Mouse (Mus musculus): ENCODE results near the gene Arnt2.

Gene Arnt2

DNA sequence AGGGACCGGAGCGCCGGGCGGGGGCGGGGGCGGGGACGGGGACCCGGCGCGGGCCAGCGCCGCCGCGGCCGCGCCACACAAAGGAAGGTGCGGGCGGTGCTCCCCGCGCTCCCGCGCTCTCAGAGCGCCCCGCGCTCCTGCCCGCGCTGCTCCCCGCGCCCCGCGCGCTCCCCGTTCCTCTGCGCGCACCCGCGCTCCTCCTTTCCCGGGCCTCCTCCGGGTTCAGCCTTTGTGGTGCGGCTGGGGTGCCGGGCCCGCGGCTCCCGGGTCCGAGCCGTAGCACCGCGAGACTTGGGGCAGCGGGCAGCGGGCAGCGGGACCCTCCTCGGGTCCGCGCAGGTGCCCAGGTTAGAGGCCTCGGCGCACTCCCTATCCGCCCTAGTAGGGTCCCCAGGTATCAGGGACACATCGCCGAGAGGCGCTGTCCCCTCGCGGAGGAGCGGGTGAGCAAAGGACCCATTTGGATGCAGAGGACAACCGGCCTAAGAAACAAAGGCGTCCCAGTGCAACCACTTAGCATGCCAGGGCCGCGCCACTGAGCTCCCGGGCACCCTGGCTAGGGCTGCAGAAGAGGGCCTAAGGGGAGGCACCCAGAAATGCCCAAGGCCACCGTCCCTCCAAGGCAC is at the start of gene Arnt2:
Arnt2 (minus strand) TSS at position 281 of the 626 bp plus-strand sequence.
- DNase-seq, result peak; percentile 81

DNA sequence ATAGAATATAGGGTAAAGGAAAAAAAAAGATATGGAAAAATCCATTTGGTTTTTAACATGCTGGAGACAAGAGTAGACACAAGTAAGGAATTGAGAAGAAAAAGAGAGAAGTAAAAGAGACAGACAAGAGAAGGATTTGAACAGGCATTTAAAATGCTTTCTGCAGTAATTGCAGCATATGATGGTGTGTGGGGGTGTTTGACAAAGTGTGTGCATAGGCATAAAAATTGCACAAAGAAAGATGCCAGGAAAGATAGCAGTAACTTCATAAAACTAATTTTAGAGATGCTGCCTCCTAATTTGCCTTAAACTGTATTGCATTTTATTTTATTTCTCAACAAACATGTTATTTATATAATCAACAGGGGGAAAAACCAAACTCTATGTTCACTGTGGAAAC is 41.7 kb upstream of the Arnt2 start:
- peak; percentile 44 for DNase-seq

DNA sequence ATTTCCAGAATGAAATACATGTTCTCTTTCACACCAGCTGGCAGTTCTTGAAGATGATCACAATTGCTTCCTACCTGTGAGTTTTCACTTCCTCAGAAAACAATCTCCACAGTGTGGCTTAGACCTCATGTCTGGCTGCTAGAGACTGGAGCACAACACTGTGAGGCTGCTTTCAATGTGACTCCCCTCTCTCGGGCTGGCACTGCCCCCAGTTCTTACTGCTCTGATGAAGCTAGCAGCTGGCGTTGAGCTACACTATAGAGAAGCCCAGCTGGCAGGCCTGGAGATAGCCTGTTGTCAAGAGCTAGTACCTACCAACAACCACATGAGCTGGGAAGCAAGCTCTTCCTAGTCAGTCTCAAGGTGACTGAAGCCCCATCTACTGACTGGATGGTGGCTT is 39.1 kb upstream of the Arnt2 start:
- DNase-seq, result peak; percentile 64

DNA sequence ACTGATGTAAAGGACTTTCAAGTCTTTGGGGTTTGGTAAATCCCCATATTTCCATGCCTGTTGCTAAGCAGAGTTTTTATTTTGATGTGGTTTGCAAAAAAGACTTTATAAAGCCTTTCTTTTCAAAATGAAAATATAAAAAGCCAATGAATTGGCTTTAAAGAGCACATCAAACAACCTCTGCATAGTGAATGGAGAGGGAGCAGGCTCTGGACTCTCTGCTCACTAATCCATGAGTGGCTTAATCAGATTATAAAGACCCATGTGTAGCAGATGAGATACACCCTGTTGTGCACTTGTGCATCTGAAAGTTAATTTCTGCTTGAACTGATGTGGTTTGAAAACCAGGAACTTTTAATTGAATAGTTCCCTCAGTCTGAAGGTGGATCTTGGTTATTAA is 38.5 kb upstream of the Arnt2 start:
- no peak for DNase-seq

DNA sequence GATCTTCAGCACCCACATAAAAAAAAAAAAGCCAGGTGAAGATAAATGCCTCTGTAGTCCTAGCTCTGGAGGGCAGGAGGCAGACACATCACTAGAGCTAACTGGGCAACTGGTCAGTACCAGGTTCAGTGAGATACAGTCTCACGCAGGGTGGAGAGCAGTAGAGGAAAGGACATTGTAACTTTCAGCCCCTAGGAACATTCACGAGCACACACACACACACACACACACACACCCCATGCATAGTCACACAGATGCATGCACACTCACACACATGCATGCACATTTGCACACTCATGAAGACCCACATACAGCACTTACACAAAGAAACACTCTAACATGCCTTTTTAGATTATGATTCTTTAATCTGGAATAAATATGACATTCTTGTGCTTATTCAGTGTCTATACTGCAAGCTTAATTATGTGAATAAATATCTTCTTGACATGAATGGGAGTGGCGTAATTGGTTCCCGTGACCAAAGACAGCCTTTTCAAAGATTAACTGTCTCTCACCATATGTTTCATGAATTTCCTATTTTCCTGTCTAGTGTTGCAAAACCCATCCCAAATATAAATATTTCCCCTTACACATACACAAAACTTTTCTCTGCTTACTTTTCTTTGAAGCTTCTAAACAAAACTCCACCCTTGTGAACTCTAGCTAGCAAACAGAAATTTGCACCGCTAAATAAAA is 37.9 kb upstream of the Arnt2 start:
- DNase-seq, result no peak

DNA sequence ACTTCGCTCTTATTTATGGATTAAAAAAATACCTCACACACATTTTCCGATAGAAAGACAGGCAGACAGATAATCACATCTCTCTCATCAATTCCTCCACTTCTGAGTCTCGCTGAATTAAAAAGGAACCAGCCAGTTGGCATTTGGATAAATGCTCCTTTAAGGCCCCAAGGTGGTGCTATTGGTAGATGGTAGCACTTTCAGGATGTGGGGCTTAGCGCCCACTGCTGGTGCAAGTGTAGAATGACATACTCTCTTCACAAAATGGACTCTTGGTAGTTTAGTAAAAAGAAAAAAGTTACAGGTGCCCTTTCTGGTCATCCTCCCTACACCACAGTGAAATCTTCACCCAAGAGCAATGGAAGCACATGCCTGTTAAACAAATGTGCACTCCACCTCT is 37.1 kb upstream of the Arnt2 start:
- DNase-seq, result peak; percentile 75

DNA sequence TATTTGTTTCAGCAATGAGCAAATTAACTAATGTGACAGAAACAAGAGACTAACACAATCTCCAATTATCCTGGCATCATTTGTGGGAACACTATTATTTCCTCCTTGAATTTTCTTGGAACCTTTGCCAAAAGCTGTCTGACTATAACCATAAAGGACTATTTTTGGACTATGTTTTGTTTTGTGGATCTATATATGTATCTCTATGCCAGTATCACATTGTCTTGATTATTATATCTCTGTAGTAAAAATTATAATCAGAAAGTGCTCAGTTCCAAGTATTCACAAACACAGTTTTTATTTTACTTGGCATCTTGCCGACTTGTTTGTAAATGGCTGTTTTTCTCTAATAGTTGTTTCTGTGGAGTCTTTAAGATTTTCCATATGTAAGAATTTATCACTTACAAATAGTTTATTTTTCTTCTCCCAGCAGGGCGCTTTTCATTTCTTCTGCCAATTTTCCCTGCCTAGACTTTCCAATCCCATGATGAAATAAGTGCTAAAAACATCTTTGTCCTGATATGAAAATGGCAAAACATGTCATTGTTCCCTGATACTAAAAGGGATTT is 32.5 kb upstream of the Arnt2 start:
- no peak for DNase-seq

DNA sequence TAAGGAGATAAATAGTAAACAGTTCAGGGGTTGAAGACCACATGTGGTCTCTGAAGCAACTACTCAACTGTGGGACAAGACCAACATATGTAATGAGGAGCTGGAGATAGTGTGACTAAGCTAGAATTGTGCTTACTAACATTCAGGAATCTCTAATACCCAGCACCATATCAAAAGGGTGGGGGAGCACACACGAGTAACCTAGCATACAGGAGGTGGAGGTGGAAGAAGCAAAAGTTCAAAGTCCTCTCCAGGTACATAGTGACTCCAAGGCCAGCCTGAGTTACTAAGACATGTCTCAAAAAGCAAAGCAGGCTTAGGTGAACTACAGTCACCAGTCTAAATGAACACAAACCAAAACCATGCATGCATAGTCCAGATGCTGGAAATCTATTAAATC is 29.6 kb upstream of the Arnt2 start:
- no peak for DNase-seq

DNA sequence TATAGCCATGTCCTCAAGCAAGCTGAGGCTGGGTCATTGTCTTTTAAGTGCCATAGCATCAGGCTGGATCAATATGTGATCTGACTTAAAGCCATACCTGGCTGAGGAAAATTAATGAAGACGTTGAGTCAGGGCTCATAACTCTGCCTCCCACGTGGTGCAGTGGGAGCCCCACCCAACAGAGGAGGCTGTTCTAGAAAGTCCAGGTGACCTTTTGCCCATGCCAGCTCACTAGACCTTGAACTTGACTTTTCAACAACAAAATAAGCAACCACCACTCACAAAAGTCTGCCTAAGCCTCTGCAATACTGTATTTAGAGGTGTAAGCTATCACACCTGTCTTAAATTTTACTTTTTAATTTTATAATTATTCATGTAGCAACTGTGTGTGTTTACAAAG is 24.9 kb upstream of the Arnt2 start:
- DNase-seq, result no peak

DNA sequence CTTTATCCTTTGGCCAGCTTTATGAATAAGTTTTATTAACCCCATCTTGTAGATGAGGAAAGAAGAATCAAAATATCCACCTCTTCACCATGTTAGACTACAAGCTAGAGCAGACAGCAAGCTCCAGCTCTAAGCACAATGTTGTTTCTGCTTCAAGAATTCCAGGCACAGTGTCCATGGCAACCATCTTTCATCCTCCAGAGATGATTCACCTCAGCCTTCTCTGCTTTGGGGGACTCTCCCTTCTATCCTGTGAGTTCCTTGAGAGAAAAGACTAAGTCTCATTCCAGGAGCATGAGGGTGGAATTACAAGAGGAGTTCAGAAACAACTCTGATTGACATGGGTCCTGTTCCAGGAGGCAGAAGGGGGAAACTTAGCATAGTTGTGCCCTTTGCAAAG is 22.2 kb upstream of the Arnt2 start:
- DNase-seq, result peak; percentile 69

DNA sequence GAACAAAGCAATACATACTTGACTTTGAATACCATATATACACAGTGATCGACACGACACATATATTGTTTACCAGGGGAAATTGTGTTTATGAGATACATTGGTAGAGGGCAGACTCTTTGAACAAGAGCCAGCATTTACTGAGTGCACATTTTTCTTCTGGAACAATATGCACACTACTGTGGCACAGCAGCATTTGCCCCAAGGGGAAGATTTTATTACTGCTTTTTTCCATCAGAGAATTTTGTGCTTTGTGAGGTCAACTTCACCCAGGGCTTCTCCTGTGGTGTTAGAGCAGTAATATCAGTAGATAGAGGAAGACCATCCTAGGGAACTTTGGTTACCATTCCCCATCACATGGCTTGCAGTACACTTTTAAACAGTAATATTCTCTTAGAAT is 17.2 kb upstream of the Arnt2 start:
- DNase-seq, result no peak

DNA sequence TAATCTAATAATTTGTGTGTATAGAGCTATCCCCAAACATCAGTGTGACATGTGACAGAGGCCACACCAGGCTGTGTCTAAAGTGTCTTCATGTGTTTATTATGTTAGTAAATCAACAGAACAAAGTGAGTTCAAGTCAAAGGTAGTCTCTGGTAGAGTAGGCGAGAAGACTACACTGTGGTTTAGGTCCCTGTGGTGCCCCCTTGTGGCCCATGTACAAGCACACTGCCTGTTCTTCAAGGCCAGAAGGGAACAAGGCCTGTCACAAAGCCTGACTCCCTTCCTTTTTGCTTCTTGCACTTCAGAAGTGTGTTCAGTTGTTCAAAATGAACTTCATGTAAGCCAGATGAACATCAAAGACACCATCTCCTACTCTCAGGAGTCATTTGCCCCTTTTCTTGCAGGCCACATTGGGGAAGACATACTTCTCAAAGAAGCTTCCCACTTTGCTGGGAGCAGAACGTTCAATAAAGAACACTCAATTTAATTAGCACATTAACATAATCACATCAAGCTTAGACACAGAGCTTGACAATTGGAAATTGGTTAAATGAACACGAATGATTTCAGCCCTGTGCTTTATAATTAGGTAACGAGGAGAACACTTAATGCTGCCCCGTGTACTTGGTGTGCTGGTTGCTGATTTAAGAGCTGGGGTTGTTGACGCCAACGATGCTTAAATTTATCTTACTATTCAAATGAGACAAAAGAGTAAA is 14.9 kb upstream of the Arnt2 start:
- peak; percentile 49 for DNase-seq

DNA sequence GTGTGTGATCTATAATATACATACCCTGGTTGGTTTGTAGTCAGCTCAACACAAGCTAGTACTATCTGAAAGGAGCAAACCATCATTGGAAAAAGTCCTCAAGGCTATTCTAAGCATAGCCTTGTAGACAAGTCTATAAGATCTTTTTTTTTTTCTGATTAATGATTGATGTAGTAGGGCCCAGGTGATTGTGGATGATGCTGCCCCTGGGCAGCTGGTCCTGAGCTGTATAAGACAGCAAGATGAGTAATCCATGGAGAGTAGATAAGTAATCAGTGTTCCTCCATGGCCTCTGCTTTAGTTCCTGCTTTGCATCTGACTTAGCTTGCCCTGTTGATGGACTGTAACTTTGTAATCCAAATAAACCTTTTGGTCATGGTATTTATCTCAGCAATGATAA is 11.8 kb upstream of the Arnt2 start:
- DNase-seq, result no peak

DNA sequence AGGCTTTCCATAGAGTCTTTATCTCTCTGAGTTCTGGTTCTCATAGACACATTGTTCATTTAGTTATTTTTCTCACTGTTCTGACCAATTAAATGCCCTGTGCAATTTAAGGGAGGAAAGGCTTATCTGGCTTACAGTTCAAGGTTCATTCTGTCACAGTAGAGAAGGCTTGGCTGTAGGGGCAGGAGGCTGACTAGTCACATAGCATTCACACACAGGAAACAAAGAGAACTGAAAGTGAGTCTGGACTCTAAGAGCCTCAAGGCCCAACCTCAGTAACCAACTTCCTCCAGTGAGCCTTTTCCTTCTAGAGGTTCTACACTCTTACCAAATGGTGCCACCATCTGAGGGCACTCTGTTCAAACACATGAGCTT is 11.3 kb upstream of the Arnt2 start:
- no peak for DNase-seq

DNA sequence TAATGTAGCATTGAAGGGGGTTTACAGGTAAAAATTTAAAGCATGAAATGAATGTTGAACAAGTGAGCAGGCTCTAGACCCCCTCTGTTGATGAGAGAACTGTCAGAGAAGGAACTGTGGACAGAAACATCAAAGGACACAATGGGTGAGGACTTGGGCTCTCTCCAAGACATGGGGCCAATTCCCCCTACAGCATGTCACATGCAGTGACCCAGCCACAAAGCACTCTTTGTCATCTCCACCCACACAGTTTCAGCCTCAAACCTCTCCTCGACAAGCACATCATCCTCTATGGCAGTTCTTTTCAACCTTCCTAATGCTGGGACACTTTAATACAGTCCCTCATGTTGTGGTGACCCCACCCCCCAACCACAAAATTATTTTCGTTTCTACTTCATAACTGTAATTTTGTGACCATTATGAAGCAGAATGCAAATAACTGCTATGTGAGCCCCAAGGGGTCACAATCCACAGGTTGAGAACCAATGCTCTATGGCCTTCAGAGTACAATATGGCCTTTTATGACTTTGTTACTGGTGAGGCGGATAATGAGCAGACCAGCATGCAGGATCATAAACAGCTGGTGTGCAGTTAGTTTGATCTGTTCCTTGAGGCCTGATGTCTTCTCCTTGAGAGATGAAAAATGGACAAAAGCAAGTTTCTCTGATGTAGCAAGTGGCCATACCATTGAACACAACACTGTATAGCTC is 10.8 kb upstream of the Arnt2 start:
- DNase-seq, result no peak

DNA sequence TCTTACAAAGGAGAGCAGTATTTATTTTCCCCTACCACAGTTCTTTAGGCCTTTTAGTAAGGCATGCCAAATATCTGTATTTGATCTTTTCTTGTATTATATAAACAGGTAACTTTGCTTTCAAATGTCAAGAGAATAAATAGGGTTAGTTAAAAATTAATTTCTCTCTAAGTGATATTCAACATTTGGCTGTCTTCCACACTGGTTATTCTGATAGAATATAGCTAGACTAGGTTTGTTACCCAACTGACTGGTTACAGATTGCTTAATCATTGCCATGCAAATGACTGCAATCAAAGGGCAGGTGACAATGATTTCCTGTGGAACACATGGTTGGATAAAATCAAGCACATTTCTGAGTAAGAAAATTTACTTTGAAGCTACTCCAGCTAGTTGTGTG is 7.5 kb upstream of the Arnt2 start:
- DNase-seq, result no peak

DNA sequence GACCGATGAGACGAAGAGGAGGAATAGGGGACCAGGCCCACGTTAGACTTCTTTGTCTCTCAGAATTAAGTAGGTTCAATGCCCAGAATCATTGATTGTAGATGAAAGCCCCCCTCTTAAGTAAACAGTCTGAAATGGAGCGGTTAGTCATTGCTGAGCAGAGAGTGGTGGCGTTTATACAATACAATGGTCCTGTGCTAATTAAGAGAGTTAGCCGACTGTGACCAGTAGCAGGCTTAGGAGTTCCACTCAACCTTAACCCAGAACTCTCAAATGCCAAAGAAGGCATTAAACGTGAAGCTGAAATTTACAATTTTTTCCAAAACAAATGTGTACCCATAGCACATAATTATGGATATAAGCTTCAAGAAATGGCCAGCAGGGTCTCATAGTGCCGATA is 2.6 kb upstream of the Arnt2 start:
- no peak for DNase-seq

DNA sequence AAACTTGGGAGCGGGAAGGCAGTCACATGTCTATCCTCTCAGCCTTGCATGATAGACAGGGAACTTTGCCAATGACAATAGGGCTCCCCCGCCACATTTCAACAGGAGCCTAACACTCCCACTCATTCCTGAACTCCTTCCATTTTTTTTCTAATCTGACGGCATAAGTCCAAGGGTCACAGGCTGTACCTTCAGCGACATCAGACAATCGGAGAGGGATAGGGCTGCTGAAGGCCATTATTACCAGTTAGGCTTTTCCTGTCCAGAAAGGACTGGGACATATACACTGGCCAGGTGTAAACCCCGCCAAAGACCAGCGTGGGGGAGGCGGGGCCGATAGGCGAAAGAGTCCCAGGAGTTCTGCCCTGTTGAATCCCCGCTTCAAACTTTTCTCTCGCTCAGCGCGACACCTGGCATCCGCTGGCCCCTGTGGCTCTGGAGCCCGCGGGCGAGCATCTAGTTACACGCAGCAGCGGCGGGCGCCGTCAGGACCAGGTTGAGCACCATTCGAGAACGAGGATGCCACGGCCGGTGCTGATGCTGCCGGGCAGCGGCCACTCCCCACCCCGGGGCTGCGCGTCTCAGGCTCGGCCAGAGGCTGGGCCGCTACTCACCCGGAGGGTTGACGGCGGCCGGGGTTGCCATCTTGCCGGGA is 608 bp downstream of the Arnt2 start:
- DNase-seq, result peak; percentile 50

DNA sequence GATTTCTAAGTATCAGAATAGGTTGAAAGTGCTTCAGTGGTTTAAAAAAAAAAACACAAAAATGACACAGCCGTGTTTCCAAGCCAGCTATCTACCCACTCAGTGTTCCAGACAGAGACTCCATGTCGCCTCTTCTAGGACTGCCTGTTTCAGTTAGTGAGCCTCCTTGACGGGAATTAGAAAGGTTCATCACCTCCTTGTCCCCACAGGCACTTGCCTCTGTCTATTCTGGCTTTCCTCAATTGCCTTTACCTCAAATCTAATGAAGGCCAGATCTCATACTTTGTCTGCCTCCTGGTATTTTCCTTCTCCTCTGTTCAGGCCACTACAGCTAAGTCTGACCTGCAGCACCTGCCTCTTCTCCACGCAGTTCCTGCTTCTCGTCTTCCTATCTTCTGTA is 1.7 kb downstream of the Arnt2 start:
- no peak for DNase-seq

DNA sequence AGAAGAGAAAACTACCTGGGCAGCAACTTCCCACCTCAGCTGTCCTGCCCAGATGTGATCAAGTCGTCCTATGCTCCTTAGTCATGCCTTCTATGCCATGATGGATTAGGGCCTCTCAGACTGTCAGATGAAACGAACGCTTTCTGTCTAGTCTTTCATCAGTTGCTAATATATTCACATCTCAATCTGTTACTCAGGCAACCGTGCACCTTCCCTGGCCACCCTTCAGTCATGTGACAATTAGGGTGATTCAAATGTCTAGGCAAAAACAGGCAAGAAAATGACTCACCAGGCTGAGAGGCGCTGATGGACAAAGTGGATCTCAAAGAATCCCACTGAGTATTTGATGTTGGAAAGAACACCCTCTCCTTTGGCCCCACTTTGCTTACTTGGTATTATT is 6.6 kb downstream of the Arnt2 start:
- DNase-seq, result no peak

DNA sequence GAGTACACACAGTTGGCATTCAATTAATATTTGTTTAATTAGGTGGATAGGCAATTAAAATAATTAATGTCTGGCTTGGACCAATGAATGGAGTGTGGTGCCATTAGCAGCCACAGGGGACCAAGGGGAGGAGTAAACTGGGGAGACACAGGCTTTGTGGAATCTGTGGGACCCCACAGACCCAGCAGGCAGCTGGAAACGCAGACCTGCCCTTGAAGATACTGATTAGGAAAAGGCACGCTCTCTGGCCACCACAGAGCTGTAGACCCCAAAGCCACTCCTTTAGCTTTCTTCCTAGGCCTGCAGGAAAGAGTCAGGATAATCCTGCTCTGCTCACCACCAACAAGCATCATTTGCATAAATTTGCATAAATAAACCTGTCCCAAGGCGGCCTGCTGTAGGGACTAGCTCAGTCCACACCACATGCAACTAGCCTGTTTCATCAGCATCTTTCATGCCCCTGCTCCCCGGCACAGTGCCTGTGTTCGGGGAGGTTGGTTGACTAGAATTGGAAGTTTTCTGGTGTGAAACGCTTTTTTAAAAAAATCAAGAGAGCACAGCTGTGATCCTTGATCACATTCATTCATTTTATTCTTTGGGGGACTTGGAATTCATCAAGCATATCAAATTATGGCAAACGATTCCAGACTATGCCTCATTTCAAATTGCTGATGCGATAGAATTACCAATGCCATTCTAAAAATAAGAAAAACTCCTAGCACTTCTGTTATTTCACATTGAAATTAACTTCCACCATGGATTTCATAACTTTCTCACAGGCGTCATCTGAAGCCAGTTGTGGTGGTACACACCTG is 8.1 kb downstream of the Arnt2 start:
- DNase-seq, result peak; percentile 21

DNA sequence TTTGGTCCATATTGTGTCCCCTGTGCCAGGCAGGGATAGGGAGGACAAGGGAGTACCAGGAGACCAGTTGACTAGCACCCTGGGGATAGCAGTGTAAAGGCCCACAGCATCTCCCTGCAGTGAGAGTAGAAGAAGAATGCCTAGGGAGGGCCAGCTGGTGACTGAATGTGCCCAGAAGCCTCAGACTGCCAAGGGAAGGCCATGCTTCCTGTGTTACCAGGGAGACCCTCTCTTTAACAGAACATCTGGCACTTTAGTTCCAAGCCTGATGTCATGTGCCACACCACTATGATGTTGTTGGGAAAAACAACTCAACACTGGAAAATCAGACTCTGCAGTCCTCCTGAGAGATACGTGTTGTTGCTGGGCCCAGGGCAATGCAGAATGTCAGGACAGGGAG is 12.7 kb downstream of the Arnt2 start:
- DNase-seq, result no peak
